In genomic region chr4:100793147-100793546, GRCm38 (mm10) we compare ENCODE assay signal across 13 mouse cellular contexts. TPM values are rescaled to one million over a fixed set of nuclear protein-coding genes. Genes with fewer than 3 reads are reported as not detected.
DNase-seq lines count a peak whose midpoint lies in the region; ATAC-seq lines count a peak whose summit lies in the region.
"Had no signal": no experiment of that assay in that cellular context is flagged by ENCODE, and none has a peak within 500 bp of the region (broad histone marks: within the 10 kb centered on the region; RNA-seq: fewer than 3 reads in every experiment).

No protein-coding gene starts in this region.

- no peaks in the 10 kb centered on the region for H3K36me3 ChIP-seq in limb, embryonic 12.5 days
- H3K36me3 ChIP-seq: liver, embryonic 15.5 days; neural tube, embryonic 12.5 days had no signal

- H3K4me2 ChIP-seq in limb, embryonic 12.5 days, result no peak overlapping the region
- H3K4me2 ChIP-seq: liver, embryonic 15.5 days; neural tube, embryonic 12.5 days had no signal

- H3K9me3 ChIP-seq in limb, embryonic 12.5 days, result no peaks in the 10 kb centered on the region
- H3K9me3 ChIP-seq: liver, embryonic 15.5 days; neural tube, embryonic 12.5 days had no signal

- WGBS in limb, embryonic 12.5 days, result 6% methylated on average over 2 of the region's 2 CpGs

- DNase-seq in ES-CJ7 (ENCODE audit: low read depth, low spot score) (peak; percentile 85), ZHBTc4 (ENCODE audit: low read depth, low spot score) (peak; percentile 85), MN1 (ENCODE audit: low spot score) (no peak)
- peak; percentile 84 for DNase-seq in kidney, adult 11 months
- DNase-seq in retina, postnatal 1 day, result no peak
- no peak for DNase-seq in layer of hippocampus, postnatal 14 days (ENCODE audit: low spot score in 2 of 2)
- no peak for DNase-seq in heart, postnatal 36 days
- DNase-seq: adrenal gland, postnatal 25 days; cerebellum, adult 8-10 months; thymus, postnatal 36 days had no signal

- no peaks in the 10 kb centered on the region for H3K27me3 ChIP-seq in limb, embryonic 12.5 days
- H3K27me3 ChIP-seq: liver, embryonic 15.5 days; neural tube, embryonic 12.5 days had no signal

- peaks cover 61% of the 10 kb centered on the region for H3K4me1 ChIP-seq in limb, embryonic 12.5 days (replicated peaks)
- H3K4me1 ChIP-seq: liver, embryonic 15.5 days had no signal

- intact Hi-C loops in heart, postnatal 36 days (cut with DNase I), result no loop called here

- no peak overlapping the region for H3K4me3 ChIP-seq in limb, embryonic 12.5 days (replicated peaks)
- H3K4me3 ChIP-seq: liver, embryonic 15.5 days; neural tube, embryonic 12.5 days had no signal

- H3K9ac ChIP-seq in limb, embryonic 12.5 days (replicated peaks), result no peak overlapping the region
- H3K9ac ChIP-seq: liver, embryonic 15.5 days; neural tube, embryonic 12.5 days had no signal

- peak overlapping the region; percentile 67; the same call in 1 of the 2 replicates for H3K27ac ChIP-seq in limb, embryonic 12.5 days
- H3K27ac ChIP-seq: liver, embryonic 15.5 days; neural tube, embryonic 12.5 days had no signal

- no peak for ATAC-seq in limb, embryonic 12.5 days (ENCODE audit: insufficient number of reproducible peaks, insufficient read depth, low FRiP score, low TSS enrichment, low read depth)

RNA-seq across cellular contexts. Expression of gene Cachd1, which starts 16.7 kb away (rescaled TPM):
- polyA plus RNA-seq in limb, embryonic 12.5 days (2016; fragmentation: Nextera tagmentation; extraction: Ambion mirVana), result 39.7 and 42.3 TPM in 2 replicates
- 10 to 100 TPM; 39.3 to 54.8 TPM for total RNA-seq in layer of hippocampus, postnatal 14 days (2021)
- total RNA-seq in heart, postnatal 36 days (2021), result 1 to 10 TPM; 3.5 to 4.8 TPM

Comparison
In these comparisons a context has a peak if more than half of its experiments do, and no peak if none do; other contexts are left out.
1. DNase-seq: peak in ES-CJ7 (single experiment), ZHBTc4 (single experiment) and kidney, adult 11 months (single experiment); none in MN1 (single experiment), retina, postnatal 1 day (single experiment), layer of hippocampus, postnatal 14 days (0 of 2) and heart, postnatal 36 days (0 of 2).
2. RNA of gene Cachd1, which starts 16.7 kb away (total RNA-seq): 39.3 to 54.8 TPM in layer of hippocampus, postnatal 14 days; 3.5 to 4.8 TPM in heart, postnatal 36 days; every median in the first group is over 4 times any median in the second.